Mouse (Mus musculus): Measurements from ENCODE around the gene Ahnak.
"Not testable (repeated sequence)": the region's sequence is repeated elsewhere in the genome, so short reads cannot be mapped to it uniquely, and the experiment has no call there.

Gene Ahnak

GRCm38 (mm10) chr19:9065621-9066561 is 76.8 kb downstream of the Ahnak start:
- no peak for DNase-seq (ENCODE audit: low read depth)

- no peak for DNase-seq (ENCODE audit: low read depth)
Observed at GRCm38 (mm10) chr19:9067292-9067691, 78.2 kb downstream of the Ahnak start.

GRCm38 (mm10) chr19:9069687-9070307 is 80.7 kb downstream of the Ahnak start:
- DNase-seq (ENCODE audit: low read depth): no peak

- no peak for DNase-seq (ENCODE audit: low read depth)
Observed at GRCm38 (mm10) chr19:9070316-9070715, 81.2 kb downstream of the Ahnak start.

- no peak for DNase-seq (ENCODE audit: low read depth)
Observed at GRCm38 (mm10) chr19:9071456-9072156, 82.5 kb downstream of the Ahnak start.

GRCm38 (mm10) chr19:9072157-9072530 is 83.1 kb downstream of the Ahnak start:
- no peak for DNase-seq (ENCODE audit: low read depth)

GRCm38 (mm10) chr19:9073776-9074411 is 84.8 kb downstream of the Ahnak start:
- DNase-seq (ENCODE audit: low read depth): no peak

- no peak for DNase-seq (ENCODE audit: low read depth)
Observed at GRCm38 (mm10) chr19:9074424-9074823, 85.3 kb downstream of the Ahnak start.

GRCm38 (mm10) chr19:9075558-9075957 is 86.5 kb downstream of the Ahnak start:
- no peak for DNase-seq (ENCODE audit: low read depth)

GRCm38 (mm10) chr19:9076035-9076434 is 87.0 kb downstream of the Ahnak start:
- DNase-seq (ENCODE audit: low read depth): no peak

- DNase-seq (ENCODE audit: low read depth): no peak
Observed at GRCm38 (mm10) chr19:9076982-9077660, 88.0 kb downstream of the Ahnak start.

- DNase-seq (ENCODE audit: low read depth): no peak
Observed at GRCm38 (mm10) chr19:9079916-9080315, 90.8 kb downstream of the Ahnak start.

- DNase-seq (ENCODE audit: low read depth): no peak
Observed at GRCm38 (mm10) chr19:9081311-9082190, 92.5 kb downstream of the Ahnak start.

GRCm38 (mm10) chr19:9082191-9083009 is 93.3 kb downstream of the Ahnak start:
- peak; percentile 75 for DNase-seq (ENCODE audit: low read depth)

GRCm38 (mm10) chr19:9083010-9083355 is 93.9 kb downstream of the Ahnak start:
- DNase-seq (ENCODE audit: low read depth): no peak

- not testable (repeated sequence) for DNase-seq (ENCODE audit: low read depth)
Observed at GRCm38 (mm10) chr19:9083892-9084291, 94.8 kb downstream of the Ahnak start.

GRCm38 (mm10) chr19:9087821-9088220 is 98.7 kb downstream of the Ahnak start, which contains the start of gene Scgb1a1:
TSS of gene Scgb1a1 (minus strand) at chr19:9087958.
- DNase-seq (ENCODE audit: low read depth): no peak

GRCm38 (mm10) chr19:9090191-9090590 is 101.1 kb downstream of the Ahnak start:
- DNase-seq (ENCODE audit: low read depth): no peak

- DNase-seq (ENCODE audit: low read depth): no peak
Observed at GRCm38 (mm10) chr19:9090709-9091108, 101.6 kb downstream of the Ahnak start.

GRCm38 (mm10) chr19:9095111-9095510 is 106.0 kb downstream of the Ahnak start:
- DNase-seq (ENCODE audit: low read depth): no peak

All from c-Kit-positive CD71-negative TER-119-negative erythroid progenitor cells, embryonic 14.5 days (primary cell).